Mouse (Mus musculus): ENCODE results near the gene Cdca4. TPM values are rescaled to one million over a fixed set of nuclear protein-coding genes. Genes with fewer than 3 reads are reported as not detected.
A peak's percentile ranks its signal among the peaks of the same experiment; 100 is the strongest.

Gene Cdca4
- polyA plus RNA-seq (2011; ENCODE audit: insufficient read length, low read depth, missing spikeins): 44.1 and 53.6 TPM in 2 replicates

DNA sequence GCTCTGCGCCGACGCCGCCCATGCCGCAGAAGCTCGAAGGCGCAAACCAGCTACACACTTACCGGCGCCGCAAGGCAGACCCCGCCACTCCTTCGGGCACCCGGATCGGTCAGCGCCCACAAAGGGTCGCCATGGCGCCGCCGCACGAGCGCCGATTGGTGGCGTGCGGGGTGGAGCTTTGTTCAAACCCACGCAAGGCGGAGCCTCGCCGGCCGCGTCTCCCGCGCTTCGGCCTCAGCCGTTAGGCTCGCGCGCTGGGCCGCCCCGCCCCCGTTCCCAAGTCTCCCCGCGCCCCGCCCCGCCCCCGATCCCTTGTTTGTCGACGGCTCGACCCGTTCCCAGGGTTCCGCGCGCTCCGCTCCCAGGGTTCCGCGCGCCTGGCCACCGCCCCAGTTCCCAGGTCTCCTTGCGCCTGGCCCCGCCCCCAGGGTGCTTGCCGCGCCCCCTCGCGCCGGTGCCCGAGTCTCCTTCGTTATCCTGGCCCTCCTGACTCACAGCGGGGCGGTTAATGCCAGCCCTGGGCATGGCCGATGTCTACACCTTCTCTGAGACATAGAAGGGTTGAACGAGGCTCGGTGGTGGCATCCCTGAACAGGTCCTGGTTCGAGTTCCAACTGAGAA, at the start of gene Cdca4:
Gene Cdca4, minus strand, starts transcription at position 180 of the 621 bp plus-strand sequence.
- H3K27ac ChIP-seq (ENCODE audit: insufficient read depth, low read length): peak within 1 kb of the TSS; percentile 95
- TF ChIP-seq CTCF (IDR thresholded peaks at IDR 0.05; ENCODE audit: borderline replicate concordance, insufficient read depth, low read length) (no peak), POLR2A (IDR thresholded peaks at IDR 0.05; ENCODE audit: low read depth, low read length) (peak; percentile 95)
- H3K4me3 ChIP-seq (ENCODE audit: insufficient read depth, low read length): peak within 1 kb of the TSS; percentile 97
- H3K4me1 ChIP-seq (ENCODE audit: control insufficient read depth, insufficient read depth, low read length): peaks cover 13% of the 10 kb centered on the region

GRCm38 (mm10) chr12:112877607-112878020, 48.4 kb upstream of the Cdca4 start:
- TF ChIP-seq POLR2A (IDR thresholded peaks at IDR 0.05; ENCODE audit: low read depth, low read length): no peak
- TF ChIP-seq CTCF (IDR thresholded peaks at IDR 0.05; ENCODE audit: borderline replicate concordance, insufficient read depth, low read length): no peak
- Histone ChIP-seq H3K4me1 (ENCODE audit: control insufficient read depth, insufficient read depth, low read length) (no peaks in the 10 kb centered on the region), H3K27ac (ENCODE audit: insufficient read depth, low read length) (no peak overlapping the region), H3K4me3 (ENCODE audit: insufficient read depth, low read length) (no peak overlapping the region)

DNA sequence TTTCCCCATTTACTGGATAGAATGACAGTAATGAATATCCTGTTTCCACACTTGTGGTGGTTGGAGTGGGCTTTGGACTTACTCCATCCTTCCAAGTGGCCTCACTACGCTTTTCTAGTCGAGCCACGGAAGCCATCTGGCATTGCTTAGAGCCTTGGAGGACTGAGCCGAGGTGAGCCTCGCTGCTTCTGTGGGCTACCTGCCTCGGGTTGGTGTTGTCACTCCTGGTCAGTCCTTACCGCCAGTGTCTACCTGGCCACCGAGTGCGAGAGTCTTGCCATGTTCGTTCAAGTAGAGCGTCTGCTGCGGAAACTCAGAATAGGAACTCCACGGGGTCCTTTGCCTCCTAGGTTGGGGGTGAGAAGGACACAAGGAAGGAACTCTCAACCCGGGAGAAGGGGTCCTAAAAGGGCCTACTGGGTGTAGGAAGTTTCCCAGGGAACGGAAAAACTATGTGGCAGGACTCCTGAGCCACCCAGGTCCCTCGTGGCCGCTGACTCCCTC, 47.9 kb upstream of the Cdca4 start:
- no peak overlapping the region for H3K4me3 ChIP-seq (ENCODE audit: insufficient read depth, low read length)
- no peaks in the 10 kb centered on the region for H3K4me1 ChIP-seq (ENCODE audit: control insufficient read depth, insufficient read depth, low read length)
- H3K27ac ChIP-seq (ENCODE audit: insufficient read depth, low read length): no peak overlapping the region
- TF ChIP-seq POLR2A (IDR thresholded peaks at IDR 0.05; ENCODE audit: low read depth, low read length): no peak
- TF ChIP-seq CTCF (IDR thresholded peaks at IDR 0.05; ENCODE audit: borderline replicate concordance, insufficient read depth, low read length): no peak

DNA sequence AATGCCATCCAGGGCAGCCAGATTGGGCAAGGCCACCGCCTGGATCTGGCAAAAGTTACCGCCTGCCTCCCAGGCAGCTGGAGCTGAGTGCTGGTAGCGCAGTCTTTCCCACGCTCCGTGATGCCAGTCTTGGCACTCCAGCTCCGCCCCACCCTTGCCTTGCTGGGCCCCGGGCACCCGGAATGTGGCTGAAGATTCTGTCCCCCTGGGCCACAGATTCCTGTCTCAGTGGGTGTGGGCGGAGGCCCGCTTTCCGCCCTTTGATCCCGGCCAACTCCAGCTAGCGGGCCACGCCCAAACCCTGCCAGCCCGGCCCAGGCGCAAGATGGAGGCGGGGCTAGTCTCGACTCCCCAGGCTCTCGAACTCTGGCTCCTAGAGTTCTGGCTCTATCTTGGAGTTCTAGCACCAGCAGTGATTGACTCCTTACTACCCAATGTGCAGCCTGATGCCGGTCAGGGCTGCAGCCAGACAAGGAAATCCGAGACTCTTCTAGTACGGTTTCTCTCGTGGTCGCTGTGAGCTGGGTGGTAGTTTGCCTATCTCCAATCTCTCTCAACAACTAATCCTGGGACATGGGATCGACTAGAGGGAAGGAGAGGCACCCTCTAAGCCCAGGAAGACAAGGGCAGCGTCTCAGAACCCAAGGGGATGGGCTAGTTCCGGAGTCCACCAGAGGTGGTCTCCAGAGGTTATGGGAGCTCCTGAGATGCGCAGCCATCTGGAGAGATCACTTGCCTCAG, 47.3 kb upstream of the Cdca4 start:
- Histone ChIP-seq H3K27ac (ENCODE audit: insufficient read depth, low read length) (no peak overlapping the region), H3K4me1 (ENCODE audit: control insufficient read depth, insufficient read depth, low read length) (no peaks in the 10 kb centered on the region), H3K4me3 (ENCODE audit: insufficient read depth, low read length) (no peak overlapping the region)
- TF ChIP-seq POLR2A (IDR thresholded peaks at IDR 0.05; ENCODE audit: low read depth, low read length) (no peak), CTCF (IDR thresholded peaks at IDR 0.05; ENCODE audit: borderline replicate concordance, insufficient read depth, low read length) (no peak)

GRCm38 (mm10) chr12:112875225-112876013, 46.2 kb upstream of the Cdca4 start:
- Histone ChIP-seq H3K27ac (ENCODE audit: insufficient read depth, low read length) (no peak overlapping the region), H3K4me1 (ENCODE audit: control insufficient read depth, insufficient read depth, low read length) (no peaks in the 10 kb centered on the region), H3K4me3 (ENCODE audit: insufficient read depth, low read length) (no peak overlapping the region)
- TF ChIP-seq POLR2A (IDR thresholded peaks at IDR 0.05; ENCODE audit: low read depth, low read length): no peak
- TF ChIP-seq CTCF (IDR thresholded peaks at IDR 0.05; ENCODE audit: borderline replicate concordance, insufficient read depth, low read length): peak; percentile 81

DNA sequence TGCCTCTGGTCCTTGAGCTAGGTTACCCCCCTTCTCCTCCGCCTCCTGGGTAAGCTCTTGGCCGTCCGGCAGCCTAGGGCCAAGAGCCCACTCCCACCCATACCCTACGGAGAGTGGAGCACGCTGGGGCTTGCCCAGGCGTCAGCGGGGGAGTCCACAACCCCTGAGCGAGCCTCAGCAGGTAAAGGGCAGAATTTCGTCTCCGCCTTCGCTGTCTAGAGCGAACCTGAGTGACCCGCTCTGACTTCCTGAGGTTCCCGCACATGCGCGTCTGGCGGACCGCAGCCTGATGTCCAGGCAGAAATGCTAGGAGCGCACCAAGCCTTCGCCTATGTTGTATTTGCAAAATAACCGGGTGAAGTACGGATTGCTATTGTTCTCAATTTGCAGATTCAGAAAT, 45.0 kb upstream of the Cdca4 start:
- H3K4me1 ChIP-seq (ENCODE audit: control insufficient read depth, insufficient read depth, low read length): no peaks in the 10 kb centered on the region
- H3K4me3 ChIP-seq (ENCODE audit: insufficient read depth, low read length): no peak overlapping the region
- TF ChIP-seq POLR2A (IDR thresholded peaks at IDR 0.05; ENCODE audit: low read depth, low read length): no peak
- H3K27ac ChIP-seq (ENCODE audit: insufficient read depth, low read length): no peak overlapping the region

GRCm38 (mm10) chr12:112873452-112874190, 44.4 kb upstream of the Cdca4 start:
- H3K4me3 ChIP-seq (ENCODE audit: insufficient read depth, low read length): no peak overlapping the region
- H3K4me1 ChIP-seq (ENCODE audit: control insufficient read depth, insufficient read depth, low read length): no peaks in the 10 kb centered on the region
- TF ChIP-seq POLR2A (IDR thresholded peaks at IDR 0.05; ENCODE audit: low read depth, low read length): no peak
- peak; percentile 79 for TF ChIP-seq CTCF (IDR thresholded peaks at IDR 0.05; ENCODE audit: borderline replicate concordance, insufficient read depth, low read length)
- H3K27ac ChIP-seq (ENCODE audit: insufficient read depth, low read length): no peak overlapping the region

DNA sequence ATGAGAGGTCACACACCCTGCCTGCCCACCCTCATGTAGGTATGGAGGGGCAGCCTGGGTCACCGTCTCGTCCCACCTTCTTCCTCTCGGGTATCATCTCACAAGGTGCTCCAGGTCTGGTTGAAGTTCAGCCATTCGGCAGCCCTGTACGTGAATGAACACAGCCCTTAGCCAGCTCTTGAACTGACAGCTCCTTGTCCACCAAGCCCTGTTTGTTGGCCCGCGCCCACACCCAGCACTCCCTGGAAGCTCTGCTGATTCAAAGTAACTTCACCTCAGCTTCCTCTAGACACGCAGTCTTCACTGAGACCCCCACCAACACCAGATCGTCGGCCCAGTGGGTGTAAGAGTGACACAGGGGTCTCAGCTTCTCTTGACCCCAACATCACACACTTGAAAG, 43.8 kb upstream of the Cdca4 start:
- no peak overlapping the region for H3K4me3 ChIP-seq (ENCODE audit: insufficient read depth, low read length)
- no peaks in the 10 kb centered on the region for H3K4me1 ChIP-seq (ENCODE audit: control insufficient read depth, insufficient read depth, low read length)
- no peak overlapping the region for H3K27ac ChIP-seq (ENCODE audit: insufficient read depth, low read length)
- no peak for TF ChIP-seq CTCF (IDR thresholded peaks at IDR 0.05; ENCODE audit: borderline replicate concordance, insufficient read depth, low read length)
- TF ChIP-seq POLR2A (IDR thresholded peaks at IDR 0.05; ENCODE audit: low read depth, low read length): no peak

DNA sequence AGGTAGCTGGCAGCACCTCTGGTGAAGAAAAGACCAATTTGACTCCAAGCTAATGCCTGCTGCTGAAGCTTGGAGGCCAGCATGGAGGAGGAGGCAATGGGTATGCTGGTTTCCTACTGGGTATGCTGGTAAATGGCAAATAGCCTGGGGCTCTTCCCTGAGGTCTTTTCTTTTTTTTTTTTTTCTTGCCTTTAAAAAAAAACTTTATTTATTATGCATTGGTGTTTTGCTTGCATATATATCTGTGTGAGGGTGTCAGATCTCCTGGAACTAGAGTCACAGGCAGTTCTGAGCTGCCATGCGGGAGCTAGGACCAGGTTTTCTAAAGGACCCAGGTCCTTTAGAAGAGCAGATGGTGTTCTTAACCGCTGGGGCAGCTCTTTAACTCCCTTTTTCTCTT, 42.0 kb upstream of the Cdca4 start:
- Histone ChIP-seq H3K27ac (ENCODE audit: insufficient read depth, low read length) (no peak overlapping the region), H3K4me1 (ENCODE audit: control insufficient read depth, insufficient read depth, low read length) (peaks cover 5% of the 10 kb centered on the region; the same call in 1 of the 2 replicates), H3K4me3 (ENCODE audit: insufficient read depth, low read length) (no peak overlapping the region)
- TF ChIP-seq POLR2A (IDR thresholded peaks at IDR 0.05; ENCODE audit: low read depth, low read length): no peak
- no peak for TF ChIP-seq CTCF (IDR thresholded peaks at IDR 0.05; ENCODE audit: borderline replicate concordance, insufficient read depth, low read length)
